Mouse (Mus musculus) MEL (cell line): Measurements from ENCODE around the gene Noa1. TPM values are rescaled to one million over a fixed set of nuclear protein-coding genes. Genes with fewer than 3 reads are reported as not detected.

Experiments
- DNase-seq: peaks from one replicate; pipeline ENCODE4 v3.0.0; 2011; ENCODE audit warnings: low read depth, low spot score
- H3K27ac ChIP-seq: 2 replicates; pipeline ENCODE4 v1.5.1; 2012; ENCODE audit warnings: low read depth, mild to moderate bottlenecking, control low read depth, low read length, moderate library complexity; ENCODE audit not compliant: control insufficient read depth
- H3K27me3 ChIP-seq, 2 experiments: fragments of 150-350 bp in 1 of 2; sonication (generic) in 1 of 2; 2 replicates each; pipeline ENCODE4 v1.6.1; 2012; ENCODE audit warnings: low read length in 2 of 2, mild to moderate bottlenecking in 2 of 2, improper control_type of control experiment in 1 of 2, moderate library complexity in 1 of 2; ENCODE audit not compliant: insufficient read depth in 2 of 2, control insufficient read depth in 1 of 2
- H3K36me3 ChIP-seq, 2 experiments: 2 replicates each; pipeline ENCODE4 v1.6.1; 2012 to 2014; ENCODE audit warnings: low read length in 2 of 2, improper control_type of control experiment in 1 of 2, inconsistent platforms in 1 of 2, mild to moderate bottlenecking in 1 of 2; ENCODE audit not compliant: insufficient read depth in 2 of 2, control insufficient read depth in 1 of 2
- H3K4me1 ChIP-seq, 2 experiments: fragments of 150-350 bp in 1 of 2; sonication (generic) in 1 of 2; 2 replicates each; pipeline ENCODE4 v1.6.1; 2012; ENCODE audit warnings: low read length in 2 of 2, improper control_type of control experiment in 1 of 2, mild to moderate bottlenecking in 1 of 2; ENCODE audit not compliant: insufficient read depth in 2 of 2, control insufficient read depth in 1 of 2
- H3K4me3 ChIP-seq, 2 experiments: fragments of 150-350 bp in 1 of 2; sonication (generic) in 1 of 2; 2 replicates each; pipeline ENCODE4 v1.5.1; 2012; ENCODE audit warnings: low read depth in 2 of 2, low read length in 2 of 2, mild to moderate bottlenecking in 2 of 2, moderate library complexity in 2 of 2, control low read depth in 1 of 2, improper control_type of control experiment in 1 of 2; ENCODE audit not compliant: control insufficient read depth in 1 of 2, insufficient read depth in 1 of 2
- H3K79me2 ChIP-seq: 2 replicates; pipeline ENCODE4 v1.6.1; 2012; ENCODE audit warnings: mild to moderate bottlenecking, low read length, moderate library complexity; ENCODE audit not compliant: control insufficient read depth, poor library complexity, insufficient read depth
- H3K9ac ChIP-seq: 2 replicates; pipeline ENCODE4 v1.6.1; 2012; ENCODE audit warnings: low read depth, mild to moderate bottlenecking, control low read depth, low read length, moderate library complexity; ENCODE audit not compliant: control insufficient read depth, poor library complexity, severe bottlenecking
- H3K9me3 ChIP-seq: fragments of 150-350 bp; sonication (generic); replicated peaks from 2 replicates; pipeline ENCODE4 v1.6.1; 2012; ENCODE audit warnings: mild to moderate bottlenecking, low read length, improper control_type of control experiment, moderate library complexity; ENCODE audit not compliant: insufficient read depth
- BHLHE40 ChIP-seq: IDR thresholded peaks from 2 replicates; pipeline ENCODE4 v1.6.1; 2012; ENCODE audit warnings: low read depth, mild to moderate bottlenecking, inconsistent platforms, low read length, improper control_type of control experiment, borderline replicate concordance
- CHD1 ChIP-seq: IDR thresholded peaks from 2 replicates; pipeline ENCODE4 v1.6.1; 2012; ENCODE audit warnings: low read depth, mild to moderate bottlenecking, inconsistent platforms, low read length, improper control_type of control experiment
- CHD2 ChIP-seq: IDR thresholded peaks from 2 replicates; pipeline ENCODE4 v1.6.1; 2011; ENCODE audit warnings: low read length, improper control_type of control experiment
- CTCF ChIP-seq, 3 experiments: IDR thresholded peaks in 2 of 3; conservative IDR thresholded peaks in 1 of 3; 2 replicates each; pipeline ENCODE4 v1.5.1; 2011 to 2012; ENCODE audit warnings: low read length in 3 of 3, low read depth in 2 of 3, mild to moderate bottlenecking in 2 of 3, improper control_type of control experiment in 1 of 3, inconsistent platforms in 1 of 3, mixed read lengths in 1 of 3, moderate library complexity in 1 of 3; ENCODE audit not compliant: control insufficient read depth in 1 of 3, insufficient read depth in 1 of 3, poor library complexity in 1 of 3, severe bottlenecking in 1 of 3
- ETS1 ChIP-seq: IDR thresholded peaks from 2 replicates; pipeline ENCODE4 v1.6.1; 2012; ENCODE audit warnings: low read depth, mild to moderate bottlenecking, inconsistent platforms, low read length, improper control_type of control experiment, moderate library complexity
- GABPA ChIP-seq: IDR thresholded peaks from 2 replicates; pipeline ENCODE4 v1.6.1; 2012; ENCODE audit warnings: low read depth, mild to moderate bottlenecking, inconsistent platforms, low read length, improper control_type of control experiment, moderate library complexity
- GATA1 ChIP-seq: IDR thresholded peaks from 2 replicates; pipeline ENCODE4 v1.6.1; 2011; ENCODE audit warnings: low read depth, low read length, improper control_type of control experiment
- HCFC1 ChIP-seq: IDR thresholded peaks from 2 replicates; pipeline ENCODE4 v1.6.1; 2012; ENCODE audit warnings: low read depth, mild to moderate bottlenecking, inconsistent platforms, low read length, improper control_type of control experiment, moderate library complexity
- JUND ChIP-seq: IDR thresholded peaks from 2 replicates; pipeline ENCODE4 v1.6.1; 2011; ENCODE audit warnings: low read depth, mild to moderate bottlenecking, improper control_type of control experiment, low read length
- KAT2A ChIP-seq: conservative IDR thresholded peaks from 2 replicates; pipeline ENCODE4 v1.6.1; 2012; ENCODE audit warnings: low read depth, low read length, improper control_type of control experiment, inconsistent platforms
- MAFK ChIP-seq: IDR thresholded peaks from 2 replicates; pipeline ENCODE4 v1.6.1; 2011; ENCODE audit warnings: low read depth, mild to moderate bottlenecking, low read length, improper control_type of control experiment, borderline replicate concordance
- MAX ChIP-seq: IDR thresholded peaks from 2 replicates; pipeline ENCODE4 v1.6.1; 2011; ENCODE audit warnings: low read length, improper control_type of control experiment
- MAZ ChIP-seq: IDR thresholded peaks from 2 replicates; pipeline ENCODE4 v1.6.1; 2012; ENCODE audit warnings: low read depth, mild to moderate bottlenecking, inconsistent platforms, low read length, improper control_type of control experiment
- MYC ChIP-seq: IDR thresholded peaks from 2 replicates; pipeline ENCODE4 v1.6.1; 2011; ENCODE audit warnings: low read depth, mild to moderate bottlenecking, low read length, improper control_type of control experiment, moderate library complexity
- POLR2AphosphoS2 ChIP-seq: IDR thresholded peaks from 2 replicates; pipeline ENCODE4 v1.6.1; 2011; ENCODE audit warnings: low read length, improper control_type of control experiment
- POLR2AphosphoS5 ChIP-seq: IDR thresholded peaks from 2 replicates; pipeline ENCODE4 v1.6.1; 2012; ENCODE audit warnings: low read depth, borderline replicate concordance, mild to moderate bottlenecking, inconsistent platforms, low read length, moderate library complexity, mixed read lengths
- RAD21 ChIP-seq: IDR thresholded peaks from 2 replicates; pipeline ENCODE4 v1.6.1; 2011; ENCODE audit warnings: mild to moderate bottlenecking, low read depth, low read length, improper control_type of control experiment
- SIN3A ChIP-seq: IDR thresholded peaks from 2 replicates; pipeline ENCODE4 v1.6.1; 2012; ENCODE audit warnings: low read length, improper control_type of control experiment, inconsistent platforms
- TAL1 ChIP-seq: IDR thresholded peaks from 2 replicates; pipeline ENCODE4 v1.6.1; 2012; ENCODE audit warnings: mild to moderate bottlenecking, inconsistent platforms, low read length, moderate library complexity, mixed read lengths
- TCF12 ChIP-seq: IDR thresholded peaks from 2 replicates; pipeline ENCODE4 v1.6.1; 2014; ENCODE audit warnings: low read depth, mild to moderate bottlenecking, inconsistent platforms, low read length, improper control_type of control experiment, moderate library complexity
- UBTF ChIP-seq: IDR thresholded peaks from 2 replicates; pipeline ENCODE4 v1.6.1; 2012; ENCODE audit warnings: low read depth, mild to moderate bottlenecking, inconsistent platforms, low read length, improper control_type of control experiment, moderate library complexity, borderline replicate concordance; ENCODE audit not compliant: insufficient read depth
- USF1 ChIP-seq: IDR thresholded peaks from 2 replicates; pipeline ENCODE4 v1.6.1; 2014; ENCODE audit warnings: low read depth, mild to moderate bottlenecking, inconsistent platforms, low read length, improper control_type of control experiment, moderate library complexity
- ZC3H11A ChIP-seq: IDR thresholded peaks from 2 replicates; pipeline ENCODE4 v1.6.1; 2012; ENCODE audit warnings: low read depth, mild to moderate bottlenecking, inconsistent platforms, low read length, improper control_type of control experiment
- ZKSCAN1 ChIP-seq: IDR thresholded peaks from 2 replicates; pipeline ENCODE4 v1.6.1; 2012; ENCODE audit warnings: low read depth, mild to moderate bottlenecking, inconsistent platforms, low read length, improper control_type of control experiment, moderate library complexity
- ZMIZ1 ChIP-seq: IDR thresholded peaks from 2 replicates; pipeline ENCODE4 v1.6.1; 2012; ENCODE audit warnings: low read depth, mild to moderate bottlenecking, inconsistent platforms, low read length, improper control_type of control experiment, moderate library complexity
- ZNF384 ChIP-seq: IDR thresholded peaks from 2 replicates; pipeline ENCODE4 v1.6.1; 2012; ENCODE audit warnings: low read depth, mild to moderate bottlenecking, inconsistent platforms, low read length, improper control_type of control experiment
- polyA plus RNA-seq, 2 experiments: library from polyadenylated mRNA; stranded (reverse) in 1 of 2; unstranded in 1 of 2; fragments of >175 nt in 1 of 2; fragments of >200 nt in 1 of 2; gene quantifications; 2 replicates each; pipeline versions ENCODE4 v1.2.1 to v1.2.4; 2012; ENCODE audit warnings: low replicate concordance in 2 of 2, low read depth in 1 of 2; ENCODE audit not compliant: insufficient read length in 2 of 2, insufficient read depth in 1 of 2, missing spikeins in 1 of 2
- total RNA-seq: library from RNA; depleted of rRNA; stranded (reverse); fragments of 300-350 nt; gene quantifications from 2 replicates; pipeline ENCODE4 v1.2.3, GENCODE M21; 2012

Noa1 gene
- total and polyA plus RNA-seq, 3 experiments: 52.4 to 265 (median 96.2) TPM

GRCm38 (mm10) chr5:77260141-77260540 is 49.7 kb downstream of the Noa1 start:
- Histone ChIP-seq H3K27ac (no peak overlapping the region), H3K36me3 (peaks cover 0 to 9% of the 10 kb centered on the region in 2 experiments; a peak in 2 of 4 replicates)
- TF ChIP-seq GATA1: no peak
- TF ChIP-seq BHLHE40: no peak
- TF ChIP-seq RAD21: no peak
- no peak for TF ChIP-seq POLR2AphosphoS5
- TF ChIP-seq POLR2AphosphoS2: no peak
- no peak for TF ChIP-seq ZMIZ1
- no peak for TF ChIP-seq ETS1
- no peak for TF ChIP-seq CHD2
- no peak for TF ChIP-seq MAX
- TF ChIP-seq CHD1: no peak
- TF ChIP-seq USF1: no peak
- TF ChIP-seq ZNF384: no peak
- TF ChIP-seq TAL1: no peak
- TF ChIP-seq GABPA: no peak
- TF ChIP-seq MYC: no peak
- no peak for TF ChIP-seq UBTF

DNA sequence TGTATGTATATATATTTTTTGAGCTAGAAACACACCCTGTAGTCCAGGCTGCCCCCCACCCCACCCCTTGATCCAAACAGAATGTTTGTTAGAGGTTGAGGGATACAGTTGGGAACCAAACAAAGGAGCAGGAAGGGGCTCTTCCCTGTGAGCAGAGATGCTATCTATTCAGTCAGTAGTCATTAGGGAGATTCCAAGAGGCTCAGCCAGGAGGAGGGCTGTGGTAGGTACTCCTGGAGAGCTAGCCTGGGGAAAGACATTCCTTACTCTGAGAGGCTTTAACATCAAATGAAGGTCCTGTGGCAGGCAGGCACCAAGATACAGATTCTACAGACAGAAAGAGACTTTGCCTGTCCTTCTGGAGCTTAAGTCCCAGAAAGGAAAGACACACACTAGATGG is 50.6 kb downstream of the Noa1 start:
- H3K79me2 ChIP-seq: no peaks in the 10 kb centered on the region
- no peak for TF ChIP-seq JUND
- no peak for TF ChIP-seq TCF12
- TF ChIP-seq SIN3A: no peak
- no peak for TF ChIP-seq GABPA
- TF ChIP-seq HCFC1: no peak
- TF ChIP-seq ZKSCAN1: no peak
- no peak for TF ChIP-seq USF1
- TF ChIP-seq ZC3H11A: no peak
- TF ChIP-seq CHD1: no peak
- no peak for TF ChIP-seq MAZ
- no peak for TF ChIP-seq ZNF384
- TF ChIP-seq KAT2A: no peak
- TF ChIP-seq MAX: no peak
- no peak for TF ChIP-seq CTCF (IDR thresholded peaks at IDR 0.05 in 2 of 3, conservative IDR thresholded peaks at IDR 0.05 in 1 of 3; ENCODE audit: control insufficient read depth in 1 of 3, insufficient read depth in 1 of 3, low read depth in 2 of 3, low read length in 3 of 3, poor library complexity in 1 of 3, severe bottlenecking in 1 of 3)
- no peak for TF ChIP-seq MAFK
- no peak overlapping the region for H3K27ac ChIP-seq
- H3K27me3 ChIP-seq: no peaks in the 10 kb centered on the region; a peak in 1 of 4 replicates
- H3K9ac ChIP-seq: no peak overlapping the region
- peaks cover 0 to 9% of the 10 kb centered on the region in 2 experiments; a peak in 2 of 4 replicates for H3K36me3 ChIP-seq
- H3K4me1 ChIP-seq: peaks cover 3 to 9% of the 10 kb centered on the region in 2 experiments; a peak in 3 of 4 replicates
- no peak for DNase-seq
- H3K4me3 ChIP-seq: no peak overlapping the region
- H3K9me3 ChIP-seq: no peaks in the 10 kb centered on the region

More at GRCm38 (mm10) chr5:77260141-77260540, 49.7 kb downstream of the Noa1 start:
- DNase-seq: no peak
- no peaks in the 10 kb centered on the region for H3K9me3 ChIP-seq
- H3K9ac ChIP-seq: no peak overlapping the region
- no peaks in the 10 kb centered on the region; a peak in 1 of 4 replicates for H3K27me3 ChIP-seq
- no peak overlapping the region for H3K4me3 ChIP-seq
- H3K4me1 ChIP-seq: peaks cover 3 to 9% of the 10 kb centered on the region in 2 experiments; a peak in 3 of 4 replicates
- H3K79me2 ChIP-seq: no peaks in the 10 kb centered on the region
